In genomic region chr5:24034091-24034490, GRCm38 (mm10) we compare ENCODE assay signal across 24 mouse cellular contexts.
"Had no signal": no experiment of that assay in that cellular context is flagged by ENCODE, and none has a peak within 500 bp of the region (broad histone marks: within the 10 kb centered on the region; RNA-seq: fewer than 3 reads in every experiment).

No protein-coding gene starts in this region.

- H3K9me3 ChIP-seq: limb, embryonic 12.5 days; limb, embryonic 15.5 days; midbrain, embryonic 12.5 days; neural tube, embryonic 13.5 days; stomach, embryonic 15.5 days had no signal

- DNase-seq: kidney, adult 9 months; kidney, postnatal 14 days; kidney, postnatal 4 days; layer of hippocampus, adult 9-11 months; layer of hippocampus, postnatal 36 days; left cerebral cortex, postnatal 4 days; liver, postnatal 0 days; lung, embryonic 14.5 days; lung, postnatal 10 days; lung, postnatal 36 days; retina, postnatal 1 day; right cerebral cortex, postnatal 25 days; spleen, adult 18-20 months; thymus, postnatal 25 days had no signal

- H3K4me2 ChIP-seq: limb, embryonic 12.5 days; limb, embryonic 15.5 days; liver, embryonic 11.5 days; lung, embryonic 14.5 days; midbrain, embryonic 12.5 days; neural tube, embryonic 13.5 days; stomach, embryonic 15.5 days had no signal

- H3K27me3 ChIP-seq: limb, embryonic 12.5 days; limb, embryonic 15.5 days; midbrain, embryonic 12.5 days; neural tube, embryonic 13.5 days; stomach, embryonic 15.5 days had no signal

- H3K36me3 ChIP-seq: limb, embryonic 12.5 days; limb, embryonic 15.5 days; midbrain, embryonic 12.5 days; neural tube, embryonic 13.5 days; stomach, embryonic 15.5 days had no signal

- H3K4me1 ChIP-seq: stomach, embryonic 15.5 days had no signal

- H3K27ac ChIP-seq: left cerebral cortex, adult 2 months; limb, embryonic 12.5 days; limb, embryonic 15.5 days; liver, embryonic 14.5 days; midbrain, embryonic 12.5 days; neural tube, embryonic 13.5 days; stomach, embryonic 15.5 days had no signal

- H3K9ac ChIP-seq: limb, embryonic 12.5 days; limb, embryonic 15.5 days; liver, embryonic 14.5 days; liver, postnatal 0 days; lung, embryonic 14.5 days; midbrain, embryonic 12.5 days; neural tube, embryonic 13.5 days; stomach, embryonic 15.5 days had no signal

- ATAC-seq: liver, postnatal 0 days; midbrain, embryonic 16.5 days had no signal

- H3K4me3 ChIP-seq: left cerebral cortex, adult 2 months; limb, embryonic 12.5 days; limb, embryonic 15.5 days; midbrain, embryonic 12.5 days; myocyte; neural tube, embryonic 13.5 days; stomach, embryonic 15.5 days had no signal
